Mouse (Mus musculus): ENCODE measurements around the gene Ctf1.

DNA sequence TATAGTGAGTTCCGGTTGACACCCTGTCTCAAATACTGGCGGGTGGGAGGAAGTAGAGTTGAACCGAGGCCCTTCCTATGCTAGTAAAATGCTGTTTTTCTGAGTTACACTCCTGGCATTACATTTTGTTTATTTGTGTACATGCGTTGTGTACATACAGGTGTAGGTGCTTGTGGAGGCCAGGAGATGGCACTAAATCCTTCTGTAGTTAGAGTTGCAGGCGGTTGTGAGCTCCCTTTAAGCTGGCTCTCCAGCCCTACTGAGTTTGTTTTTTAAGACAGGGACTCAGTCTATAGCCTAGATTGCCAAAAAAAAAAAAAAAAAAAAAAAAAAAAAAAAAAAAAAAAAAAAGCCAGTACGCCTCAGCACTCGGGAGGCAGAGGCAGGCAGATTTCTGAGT lies 15.4 kb downstream of the Ctf1 start:
- TF ChIP-seq CTCF (IDR thresholded peaks at IDR 0.05; ENCODE audit: extremely low read depth, insufficient read depth, low read length) (no peak), POLR2A (IDR thresholded peaks at IDR 0.05; ENCODE audit: extremely low read depth, insufficient read depth, low read length) (no peak)

Data from cortical plate, adult 2 months (tissue).